Mouse (Mus musculus): ENCODE data around the gene Aar2. TPM values are rescaled to one million over a fixed set of nuclear protein-coding genes. Genes with fewer than 3 reads are reported as not detected.
A peak's percentile ranks its signal among the peaks of the same experiment; 100 is the strongest.

The Aar2 gene
- 9.5 and 16.8 TPM in 2 replicates for polyA plus RNA-seq (2012; rRNA removed)

- H3K36me3 ChIP-seq (ENCODE audit: control insufficient read depth, insufficient read depth, low read length), result peaks cover 14% of the 10 kb centered on the region
- peak within 1 kb of the TSS; percentile 89 for H3K4me3 ChIP-seq (ENCODE audit: low read depth, low read length)
- H3K4me1 ChIP-seq (ENCODE audit: control insufficient read depth, insufficient read depth, insufficient read length, low read length), result peaks cover 3% of the 10 kb centered on the region; the same call in 1 of the 2 replicates
- H3K27me3 ChIP-seq (ENCODE audit: control insufficient read depth, insufficient read depth, low read length), result no peaks in the 10 kb centered on the region
- peak within 1 kb of the TSS; percentile 53 for H3K27ac ChIP-seq (ENCODE audit: insufficient read depth, low read depth, low read length)
- no peak for TF ChIP-seq POLR2A (IDR thresholded peaks at IDR 0.05; ENCODE audit: low read depth, low read length)
- no peak for TF ChIP-seq CTCF (IDR thresholded peaks at IDR 0.05; ENCODE audit: extremely low read depth, insufficient read length, insufficient replicate concordance, low read depth, low read length)
- WGBS, result 4% methylated on average over 39 of the region's 39 CpGs
Observed at GRCm38 (mm10) chr2:156547123-156547891, at the start of gene Aar2. Gene Aar2 (plus strand): TSS chr2:156547584.

- no peaks in the 10 kb centered on the region for H3K27me3 ChIP-seq (ENCODE audit: control insufficient read depth, insufficient read depth, low read length)
- no peak overlapping the region for H3K27ac ChIP-seq (ENCODE audit: insufficient read depth, low read depth, low read length)
- H3K36me3 ChIP-seq (ENCODE audit: control insufficient read depth, insufficient read depth, low read length), result no peaks in the 10 kb centered on the region
- no peak overlapping the region for H3K4me3 ChIP-seq (ENCODE audit: low read depth, low read length)
- WGBS, result 67% methylated on average over 5 of the region's 5 CpGs
- TF ChIP-seq POLR2A (IDR thresholded peaks at IDR 0.05; ENCODE audit: low read depth, low read length), result no peak
- TF ChIP-seq CTCF (IDR thresholded peaks at IDR 0.05; ENCODE audit: extremely low read depth, insufficient read length, insufficient replicate concordance, low read depth, low read length), result peak; percentile 68; the same call in 1 of the 2 replicates
- no peaks in the 10 kb centered on the region for H3K4me1 ChIP-seq (ENCODE audit: control insufficient read depth, insufficient read depth, insufficient read length, low read length)
Observed at GRCm38 (mm10) chr2:156497915-156498314, 49.5 kb upstream of the Aar2 start.

GRCm38 (mm10) chr2:156501025-156501424, 46.4 kb upstream of the Aar2 start:
- Histone ChIP-seq H3K36me3 (ENCODE audit: control insufficient read depth, insufficient read depth, low read length) (no peaks in the 10 kb centered on the region), H3K27ac (ENCODE audit: insufficient read depth, low read depth, low read length) (no peak overlapping the region), H3K27me3 (ENCODE audit: control insufficient read depth, insufficient read depth, low read length) (no peaks in the 10 kb centered on the region), H3K4me1 (ENCODE audit: control insufficient read depth, insufficient read depth, insufficient read length, low read length) (no peaks in the 10 kb centered on the region), H3K4me3 (ENCODE audit: low read depth, low read length) (no peak overlapping the region)
- TF ChIP-seq POLR2A (IDR thresholded peaks at IDR 0.05; ENCODE audit: low read depth, low read length) (no peak), CTCF (IDR thresholded peaks at IDR 0.05; ENCODE audit: extremely low read depth, insufficient read length, insufficient replicate concordance, low read depth, low read length) (no peak)
- WGBS, result 90% methylated on average over 1 of the region's 1 CpGs

GRCm38 (mm10) chr2:156505533-156505932, 41.9 kb upstream of the Aar2 start:
- Histone ChIP-seq H3K36me3 (ENCODE audit: control insufficient read depth, insufficient read depth, low read length) (0 out of 2 replicates have a peak, but pooled peaks cover 1% of the 10 kb centered on the region), H3K4me3 (ENCODE audit: low read depth, low read length) (no peak overlapping the region), H3K27me3 (ENCODE audit: control insufficient read depth, insufficient read depth, low read length) (no peaks in the 10 kb centered on the region), H3K4me1 (ENCODE audit: control insufficient read depth, insufficient read depth, insufficient read length, low read length) (no peaks in the 10 kb centered on the region), H3K27ac (ENCODE audit: insufficient read depth, low read depth, low read length) (no peak overlapping the region)
- 71% methylated on average over 13 of the region's 13 CpGs for WGBS
- TF ChIP-seq CTCF (IDR thresholded peaks at IDR 0.05; ENCODE audit: extremely low read depth, insufficient read length, insufficient replicate concordance, low read depth, low read length) (no peak), POLR2A (IDR thresholded peaks at IDR 0.05; ENCODE audit: low read depth, low read length) (no peak)

GRCm38 (mm10) chr2:156512028-156512427, 35.4 kb upstream of the Aar2 start:
- TF ChIP-seq POLR2A (IDR thresholded peaks at IDR 0.05; ENCODE audit: low read depth, low read length) (no peak), CTCF (IDR thresholded peaks at IDR 0.05; ENCODE audit: extremely low read depth, insufficient read length, insufficient replicate concordance, low read depth, low read length) (no peak)
- Histone ChIP-seq H3K36me3 (ENCODE audit: control insufficient read depth, insufficient read depth, low read length) (0 out of 2 replicates have a peak, but pooled peaks cover under 1% of the 10 kb centered on the region), H3K4me1 (ENCODE audit: control insufficient read depth, insufficient read depth, insufficient read length, low read length) (no peaks in the 10 kb centered on the region), H3K4me3 (ENCODE audit: low read depth, low read length) (no peak overlapping the region), H3K27ac (ENCODE audit: insufficient read depth, low read depth, low read length) (no peak overlapping the region), H3K27me3 (ENCODE audit: control insufficient read depth, insufficient read depth, low read length) (no peaks in the 10 kb centered on the region)
- WGBS, result 86% methylated on average over 7 of the region's 7 CpGs

GRCm38 (mm10) chr2:156512561-156512960, 34.8 kb upstream of the Aar2 start:
- no peak overlapping the region for H3K4me3 ChIP-seq (ENCODE audit: low read depth, low read length)
- no peak overlapping the region for H3K27ac ChIP-seq (ENCODE audit: insufficient read depth, low read depth, low read length)
- H3K27me3 ChIP-seq (ENCODE audit: control insufficient read depth, insufficient read depth, low read length), result no peaks in the 10 kb centered on the region
- H3K36me3 ChIP-seq (ENCODE audit: control insufficient read depth, insufficient read depth, low read length), result no peaks in the 10 kb centered on the region
- 54% methylated on average over 5 of the region's 6 CpGs for WGBS
- TF ChIP-seq POLR2A (IDR thresholded peaks at IDR 0.05; ENCODE audit: low read depth, low read length) (no peak), CTCF (IDR thresholded peaks at IDR 0.05; ENCODE audit: extremely low read depth, insufficient read length, insufficient replicate concordance, low read depth, low read length) (no peak)
- no peaks in the 10 kb centered on the region for H3K4me1 ChIP-seq (ENCODE audit: control insufficient read depth, insufficient read depth, insufficient read length, low read length)

GRCm38 (mm10) chr2:156515102-156515501, 32.3 kb upstream of the Aar2 start:
- no peak overlapping the region for H3K4me3 ChIP-seq (ENCODE audit: low read depth, low read length)
- WGBS, result 85% methylated on average over 9 of the region's 9 CpGs
- H3K36me3 ChIP-seq (ENCODE audit: control insufficient read depth, insufficient read depth, low read length), result no peaks in the 10 kb centered on the region
- no peak for TF ChIP-seq CTCF (IDR thresholded peaks at IDR 0.05; ENCODE audit: extremely low read depth, insufficient read length, insufficient replicate concordance, low read depth, low read length)
- TF ChIP-seq POLR2A (IDR thresholded peaks at IDR 0.05; ENCODE audit: low read depth, low read length), result no peak
- H3K27me3 ChIP-seq (ENCODE audit: control insufficient read depth, insufficient read depth, low read length), result no peaks in the 10 kb centered on the region
- no peaks in the 10 kb centered on the region for H3K4me1 ChIP-seq (ENCODE audit: control insufficient read depth, insufficient read depth, insufficient read length, low read length)
- no peak overlapping the region for H3K27ac ChIP-seq (ENCODE audit: insufficient read depth, low read depth, low read length)

Data from small intestine, adult 2 months (tissue).